Mouse (Mus musculus): ENCODE results near the gene Slc6a1.
A peak's percentile ranks its signal among the peaks of the same experiment; 100 is the strongest.
"Not testable (repeated sequence)": the region's sequence is repeated elsewhere in the genome, so short reads cannot be mapped to it uniquely, and the experiment has no call there.

Slc6a1 gene

GRCm38 (mm10) chr6:114290184-114290583 lies 7.7 kb downstream of the Slc6a1 start:
- peak; percentile 27 for DNase-seq (ENCODE audit: extremely low spot score)

- no peak for DNase-seq (ENCODE audit: extremely low spot score)
These were observed 8.5 kb downstream of the Slc6a1 start for GRCm38 (mm10) chr6:114290929-114291328.

GRCm38 (mm10) chr6:114291396-114291795 lies 9.0 kb downstream of the Slc6a1 start:
- no peak for DNase-seq (ENCODE audit: extremely low spot score)

GRCm38 (mm10) chr6:114293511-114293910 lies 11.1 kb downstream of the Slc6a1 start:
- no peak for DNase-seq (ENCODE audit: extremely low spot score)

- no peak for DNase-seq (ENCODE audit: extremely low spot score)
These were observed 12.7 kb downstream of the Slc6a1 start for GRCm38 (mm10) chr6:114295086-114295485.

- DNase-seq (ENCODE audit: extremely low spot score), result no peak
These were observed 15.0 kb downstream of the Slc6a1 start for GRCm38 (mm10) chr6:114297260-114298002.

- no peak for DNase-seq (ENCODE audit: extremely low spot score)
These were observed 17.3 kb downstream of the Slc6a1 start for GRCm38 (mm10) chr6:114299699-114300098.

GRCm38 (mm10) chr6:114300737-114301136 lies 18.3 kb downstream of the Slc6a1 start:
- DNase-seq (ENCODE audit: extremely low spot score), result no peak

GRCm38 (mm10) chr6:114304668-114305067 lies 22.2 kb downstream of the Slc6a1 start:
- no peak for DNase-seq (ENCODE audit: extremely low spot score)

GRCm38 (mm10) chr6:114320511-114320910 lies 38.1 kb downstream of the Slc6a1 start:
- no peak for DNase-seq (ENCODE audit: extremely low spot score)

- no peak for DNase-seq (ENCODE audit: extremely low spot score)
These were observed 38.7 kb downstream of the Slc6a1 start for GRCm38 (mm10) chr6:114321146-114321545.

- DNase-seq (ENCODE audit: extremely low spot score), result no peak
These were observed 40.5 kb downstream of the Slc6a1 start for GRCm38 (mm10) chr6:114322914-114323313.

GRCm38 (mm10) chr6:114324808-114325207 lies 42.4 kb downstream of the Slc6a1 start:
- no peak for DNase-seq (ENCODE audit: extremely low spot score)

GRCm38 (mm10) chr6:114329597-114330470 lies 47.4 kb downstream of the Slc6a1 start:
- no peak for DNase-seq (ENCODE audit: extremely low spot score)

GRCm38 (mm10) chr6:114331926-114332325 lies 49.5 kb downstream of the Slc6a1 start:
- no peak for DNase-seq (ENCODE audit: extremely low spot score)

- no peak for DNase-seq (ENCODE audit: extremely low spot score)
These were observed 53.9 kb downstream of the Slc6a1 start for GRCm38 (mm10) chr6:114336128-114336943.

- DNase-seq (ENCODE audit: extremely low spot score), result no peak
These were observed 54.4 kb downstream of the Slc6a1 start for GRCm38 (mm10) chr6:114336944-114337215.

GRCm38 (mm10) chr6:114341381-114341780 lies 58.9 kb downstream of the Slc6a1 start:
- not testable (repeated sequence) for DNase-seq (ENCODE audit: extremely low spot score)

GRCm38 (mm10) chr6:114343740-114344139 lies 61.3 kb downstream of the Slc6a1 start:
- DNase-seq (ENCODE audit: extremely low spot score), result peak; percentile 49

GRCm38 (mm10) chr6:114345156-114345555 lies 62.7 kb downstream of the Slc6a1 start:
- peak; percentile 27 for DNase-seq (ENCODE audit: extremely low spot score)

GRCm38 (mm10) chr6:114347831-114348754 lies 65.7 kb downstream of the Slc6a1 start:
- DNase-seq (ENCODE audit: extremely low spot score), result peak; percentile 15
